Comparison of ENCODE assay signal across 23 mouse cellular contexts in the genomic region with DNA sequence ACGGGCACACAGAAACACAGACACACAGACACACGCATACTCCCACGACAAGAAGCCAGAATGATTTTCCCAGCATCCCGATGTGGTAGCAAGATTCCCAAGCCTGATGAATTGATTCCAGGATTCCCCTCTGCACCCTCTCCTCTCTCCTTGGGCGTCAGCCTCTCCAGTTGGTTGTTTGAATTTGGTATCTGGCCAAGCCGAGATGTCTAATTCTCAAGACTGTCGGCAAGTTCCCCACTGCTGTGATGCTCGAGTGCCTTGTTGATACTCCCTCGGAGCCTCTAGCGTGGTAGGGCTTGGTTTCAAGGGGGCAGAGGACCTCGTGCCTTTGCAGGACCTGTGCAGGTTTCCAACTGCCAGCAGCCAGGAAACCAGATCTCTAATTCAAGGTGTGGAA.
"Had no signal": no experiment of that assay in that cellular context is flagged by ENCODE, and none has a peak within 500 bp of the region (broad histone marks: within the 10 kb centered on the region; RNA-seq: fewer than 3 reads in every experiment).

No protein-coding gene starts in this region.

- H3K4me2 ChIP-seq: limb, embryonic 13.5 days; liver, embryonic 12.5 days; liver, embryonic 15.5 days; lung, embryonic 15.5 days; midbrain, embryonic 13.5 days; neural tube, embryonic 13.5 days had no signal

- H3K27me3 ChIP-seq: limb, embryonic 13.5 days; liver, embryonic 12.5 days; liver, embryonic 15.5 days; lung, embryonic 15.5 days; megakaryocyte, embryonic 14.5 days; midbrain, embryonic 13.5 days; neural tube, embryonic 13.5 days had no signal

- H3K9me3 ChIP-seq: limb, embryonic 10.5 days; limb, embryonic 13.5 days; liver, embryonic 12.5 days; liver, embryonic 15.5 days; lung, embryonic 15.5 days; midbrain, embryonic 10.5 days; midbrain, embryonic 13.5 days; neural tube, embryonic 13.5 days had no signal

- H3K4me1 ChIP-seq: limb, embryonic 13.5 days; lung, embryonic 15.5 days; megakaryocyte, embryonic 14.5 days had no signal

- ATAC-seq: liver, embryonic 12.5 days; midbrain, embryonic 13.5 days; midbrain, embryonic 16.5 days had no signal

- H3K27ac ChIP-seq: layer of hippocampus, adult 2 months; limb, embryonic 13.5 days; liver, embryonic 12.5 days; liver, embryonic 15.5 days; lung, embryonic 15.5 days; midbrain, embryonic 10.5 days; midbrain, embryonic 13.5 days; neural tube, embryonic 13.5 days had no signal

- H3K9ac ChIP-seq: limb, embryonic 13.5 days; liver, embryonic 12.5 days; liver, embryonic 15.5 days; lung, embryonic 15.5 days; midbrain, embryonic 13.5 days; neural tube, embryonic 13.5 days had no signal

- DNase-seq: kidney, postnatal 25 days; layer of hippocampus, adult 9-11 months; liver; lung, adult 18-20 months; lung, postnatal 10 days; lung, postnatal 36 days; retina, postnatal 1 day; right cerebral cortex, postnatal 25 days; thymus, adult 2 months; thymus, postnatal 14 days; thymus, postnatal 4 days had no signal

- H3K4me3 ChIP-seq: layer of hippocampus, adult 2 months; limb, embryonic 10.5 days; limb, embryonic 13.5 days; liver, embryonic 12.5 days; liver, embryonic 15.5 days; lung, embryonic 15.5 days; megakaryocyte, embryonic 14.5 days; midbrain, embryonic 10.5 days; midbrain, embryonic 13.5 days; myocyte; neural tube, embryonic 13.5 days had no signal

- H3K36me3 ChIP-seq: limb, embryonic 10.5 days; limb, embryonic 13.5 days; liver, embryonic 12.5 days; liver, embryonic 15.5 days; lung, embryonic 15.5 days; midbrain, embryonic 10.5 days; midbrain, embryonic 13.5 days; neural tube, embryonic 13.5 days had no signal
